Mouse (Mus musculus) kidney, adult 11 months (tissue): ENCODE data around the gene Myh9.

Experiments used
- DNase-seq: peaks from one replicate; pipeline ENCODE4 v3.0.0; 2022

The Myh9 gene

GRCm38 (mm10) chr15:77775186-77775963, 66.6 kb downstream of the Myh9 start:
- peak; percentile 61 for DNase-seq

- DNase-seq = no peak
These were observed 67.7 kb downstream of the Myh9 start for GRCm38 (mm10) chr15:77774303-77774702.

GRCm38 (mm10) chr15:77773099-77773915, 68.7 kb downstream of the Myh9 start:
- DNase-seq = no peak

GRCm38 (mm10) chr15:77770942-77771341, 71.0 kb downstream of the Myh9 start:
- DNase-seq = no peak

- no peak for DNase-seq
These were observed 71.6 kb downstream of the Myh9 start for GRCm38 (mm10) chr15:77770341-77770740.

GRCm38 (mm10) chr15:77766981-77767380, 75.0 kb downstream of the Myh9 start:
- no peak for DNase-seq

- DNase-seq = no peak
These were observed 76.4 kb downstream of the Myh9 start for GRCm38 (mm10) chr15:77765484-77766093.

- DNase-seq = peak; percentile 64
These were observed 77.5 kb downstream of the Myh9 start for GRCm38 (mm10) chr15:77764391-77765006.

- DNase-seq = no peak
These were observed 78.3 kb downstream of the Myh9 start for GRCm38 (mm10) chr15:77763702-77764101.

GRCm38 (mm10) chr15:77763050-77763449, 78.9 kb downstream of the Myh9 start:
- DNase-seq = no peak

GRCm38 (mm10) chr15:77761561-77762380, 80.2 kb downstream of the Myh9 start:
- DNase-seq = no peak

- no peak for DNase-seq
These were observed 80.9 kb downstream of the Myh9 start for GRCm38 (mm10) chr15:77761083-77761482.

- no peak for DNase-seq
These were observed 81.9 kb downstream of the Myh9 start for GRCm38 (mm10) chr15:77760037-77760436.

GRCm38 (mm10) chr15:77757586-77758226, 84.3 kb downstream of the Myh9 start:
- DNase-seq = no peak

GRCm38 (mm10) chr15:77756848-77757247, 85.1 kb downstream of the Myh9 start, which contains the start of gene Apol8:
Apol8 (minus strand) TSS chr15:77757003.
- DNase-seq = no peak

- DNase-seq = no peak
These were observed 85.9 kb downstream of the Myh9 start for GRCm38 (mm10) chr15:77756081-77756480.

GRCm38 (mm10) chr15:77755132-77755531, 86.8 kb downstream of the Myh9 start:
- DNase-seq = no peak

GRCm38 (mm10) chr15:77752443-77752842, 89.5 kb downstream of the Myh9 start:
- no peak for DNase-seq

GRCm38 (mm10) chr15:77750461-77750860, 91.5 kb downstream of the Myh9 start:
- DNase-seq = no peak

GRCm38 (mm10) chr15:77749717-77750116, 92.3 kb downstream of the Myh9 start:
- no peak for DNase-seq

GRCm38 (mm10) chr15:77748414-77748813, 93.6 kb downstream of the Myh9 start:
- DNase-seq = no peak

GRCm38 (mm10) chr15:77746326-77746725, 95.6 kb downstream of the Myh9 start:
- DNase-seq = no peak
